Mouse (Mus musculus) midbrain, embryonic 15.5 days (tissue): ENCODE measurements around the gene Serpinb9d. TPM values are rescaled to one million over a fixed set of nuclear protein-coding genes. Genes with fewer than 3 reads are reported as not detected.
"Not testable (repeated sequence)": the region's sequence is repeated elsewhere in the genome, so short reads cannot be mapped to it uniquely, and the experiment has no call there.

Source experiments
- ATAC-seq: fragments of 200-750 bp; cut with Nextera tagmentation; replicated peaks from 2 replicates; pipeline ENCODE4 v1.8.0; 2017; ENCODE audit warnings: moderate TSS enrichment
- H3K27ac ChIP-seq: fragments of 300-500 bp; sonication (generic); 2 replicates; pipeline ENCODE4 v1.5.1; 2015; ENCODE audit warnings: mild to moderate bottlenecking, inconsistent platforms
- H3K27me3 ChIP-seq: fragments of 300-500 bp; sonication (generic); replicated peaks from 2 replicates; pipeline ENCODE4 v1.6.1; 2015; ENCODE audit warnings: inconsistent platforms
- H3K36me3 ChIP-seq: fragments of 300-500 bp; sonication (generic); replicated peaks from 2 replicates; pipeline ENCODE4 v1.6.1; 2015; ENCODE audit warnings: inconsistent platforms
- H3K4me1 ChIP-seq: fragments of 300-500 bp; sonication (generic); 2 replicates; pipeline ENCODE4 v1.6.1; 2015; ENCODE audit warnings: inconsistent platforms
- H3K4me2 ChIP-seq: fragments of 300-500 bp; sonication (generic); 2 replicates; pipeline ENCODE4 v1.6.1; 2015; ENCODE audit warnings: inconsistent platforms, mild to moderate bottlenecking, moderate library complexity
- H3K4me3 ChIP-seq: fragments of 300-500 bp; sonication (generic); 2 replicates; pipeline ENCODE4 v1.5.1; 2015; ENCODE audit warnings: mild to moderate bottlenecking, inconsistent platforms
- H3K9ac ChIP-seq: fragments of 300-500 bp; sonication (generic); 2 replicates; pipeline ENCODE4 v1.6.1; 2015; ENCODE audit warnings: mild to moderate bottlenecking, inconsistent platforms
- H3K9me3 ChIP-seq: fragments of 300-500 bp; sonication (generic); 2 replicates; pipeline ENCODE4 v1.6.1; 2016; ENCODE audit warnings: inconsistent platforms
- WGBS: fragments of 180-500 bp; shearing (Covaris S2); methylation state at CpG from one replicate; pipeline ENCODE4 v1.1.7; 2015; ENCODE audit warnings: mixed read lengths; 5-methylcytosine and 5-hydroxymethylcytosine counted together
- polyA plus RNA-seq: library from polyadenylated mRNA; unstranded; fragments of >200 nt; fragmentation: Nextera tagmentation; extraction: Ambion mirVana; gene quantifications from 2 replicates; pipeline ENCODE4 v1.2.1, GENCODE M21; 2015

Serpinb9d gene
- polyA plus RNA-seq = not detected in 2 replicates

DNA sequence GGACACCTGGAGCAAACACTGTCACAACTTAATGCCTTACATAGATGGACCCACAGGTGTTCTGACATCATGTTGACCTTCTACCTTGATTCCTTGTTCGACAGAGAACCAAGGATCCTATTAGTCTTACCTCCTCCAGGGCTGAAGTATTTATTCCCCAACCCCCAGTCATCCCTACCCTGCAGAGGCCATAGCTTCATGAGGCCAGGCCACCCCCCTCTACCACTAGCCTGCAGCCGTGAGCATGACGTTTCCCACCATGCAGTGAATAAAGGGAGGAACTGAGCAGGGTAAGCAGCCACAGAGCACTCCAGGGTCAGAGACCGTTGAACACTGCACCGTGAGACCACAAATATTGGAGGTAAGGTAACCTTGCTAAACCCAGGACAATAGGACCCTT, at the start of gene Serpinb9d:
Serpinb9d (plus strand) TSS at position 301 of the 400 bp plus-strand sequence.
- Histone ChIP-seq H3K9ac (no peak within 1 kb of the TSS), H3K27me3 (no peaks in the 10 kb centered on the region), H3K9me3 (no peaks in the 10 kb centered on the region; the same call in 1 of the 2 replicates), H3K4me1 (no peaks in the 10 kb centered on the region), H3K36me3 (no peaks in the 10 kb centered on the region), H3K4me3 (no peak within 1 kb of the TSS), H3K4me2 (no peak within 1 kb of the TSS), H3K27ac (no peak within 1 kb of the TSS)
- ATAC-seq = no peak
- WGBS = 80% methylated on average over 5 of the region's 5 CpGs

DNA sequence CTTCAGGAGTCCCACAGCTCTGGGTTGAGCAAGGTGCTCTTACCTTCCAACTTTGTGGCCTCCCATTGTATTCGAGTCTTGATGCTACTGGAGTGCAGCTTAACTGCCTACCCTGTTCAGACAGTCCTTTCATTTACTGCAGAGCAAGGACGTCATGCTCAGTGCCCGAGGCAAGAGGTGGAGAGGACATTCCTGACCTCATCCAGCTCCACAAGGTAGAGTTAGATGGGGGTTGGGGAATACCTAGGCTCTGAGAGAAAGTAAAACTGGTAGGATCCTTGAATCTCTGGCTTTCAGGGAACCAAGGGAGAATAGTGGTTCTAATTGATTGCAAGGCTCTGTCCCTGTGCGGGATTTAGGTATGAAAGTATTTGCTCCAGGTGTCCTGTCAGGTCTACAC, 33.1 kb upstream of the Serpinb9d start, which contains the start of gene Serpinb9c:
Serpinb9c (minus strand) TSS at position 101 of the 400 bp plus-strand sequence.
- no peak within 1 kb of the TSS for H3K4me3 ChIP-seq
- WGBS = 72% methylated on average over 4 of the region's 4 CpGs
- H3K36me3 ChIP-seq = no peaks in the 10 kb centered on the region
- H3K9ac ChIP-seq = no peak within 1 kb of the TSS
- H3K27ac ChIP-seq = no peak within 1 kb of the TSS
- H3K4me2 ChIP-seq = no peak within 1 kb of the TSS
- no peaks in the 10 kb centered on the region for H3K27me3 ChIP-seq
- no peak for ATAC-seq
- no peaks in the 10 kb centered on the region for H3K9me3 ChIP-seq
- no peaks in the 10 kb centered on the region for H3K4me1 ChIP-seq

DNA sequence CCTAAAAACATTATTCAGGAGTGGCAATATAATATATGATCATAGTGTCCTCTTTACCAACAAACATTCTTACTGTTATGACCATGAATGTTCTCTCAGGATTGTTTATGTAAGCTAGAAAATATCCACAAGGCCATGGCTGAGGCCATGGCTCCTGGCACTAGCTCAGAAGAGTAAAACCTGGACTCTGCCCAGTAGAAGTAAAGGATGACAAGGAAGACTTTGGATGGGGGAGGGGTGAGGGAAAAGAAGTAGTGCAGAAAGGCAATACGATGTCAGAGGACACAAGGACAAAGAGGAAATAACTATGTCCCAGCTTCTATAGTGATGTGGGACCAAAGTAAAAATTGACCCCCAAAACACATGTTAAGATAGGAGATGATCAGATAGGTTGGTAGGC, 2.3 kb upstream of the Serpinb9d start:
- H3K4me2 ChIP-seq, ATAC-seq: not testable (repeated sequence)
- 91% methylated on average over 1 of the region's 1 CpGs for WGBS

DNA sequence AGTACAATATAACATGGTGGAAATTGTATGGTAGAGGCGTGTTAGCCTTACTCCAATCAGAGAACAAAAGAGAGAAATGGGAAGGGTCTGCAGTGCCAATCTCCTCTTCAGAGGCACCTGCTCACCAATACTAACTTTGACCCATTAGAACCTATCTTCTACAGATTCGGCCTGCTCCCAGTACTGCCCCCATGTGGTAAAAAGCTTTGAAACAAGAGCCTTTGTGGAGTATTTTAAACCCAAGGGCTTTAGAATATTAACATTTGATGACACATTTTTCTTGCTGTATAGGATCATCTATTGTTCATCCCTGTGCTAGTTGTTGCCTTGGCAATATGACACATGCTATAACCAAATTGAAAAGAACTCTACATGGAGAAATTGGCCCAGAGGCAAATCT, 7.0 kb downstream of the Serpinb9d start:
- Histone ChIP-seq H3K9ac (no peak overlapping the region), H3K4me2 (no peak overlapping the region), H3K27me3 (no peaks in the 10 kb centered on the region), H3K4me1 (no peaks in the 10 kb centered on the region), H3K4me3 (no peak overlapping the region), H3K36me3 (no peaks in the 10 kb centered on the region), H3K27ac (no peak overlapping the region), H3K9me3 (no peaks in the 10 kb centered on the region; the same call in 1 of the 2 replicates)
- WGBS = 47% methylated on average over 2 of the region's 2 CpGs
- ATAC-seq = no peak

More for the DNA sequence above, 2.3 kb upstream of the Serpinb9d start:
- H3K36me3 ChIP-seq, H3K4me1 ChIP-seq, H3K4me3 ChIP-seq, H3K27me3 ChIP-seq, H3K9me3 ChIP-seq, H3K9ac ChIP-seq, H3K27ac ChIP-seq: not testable (repeated sequence)

DNA sequence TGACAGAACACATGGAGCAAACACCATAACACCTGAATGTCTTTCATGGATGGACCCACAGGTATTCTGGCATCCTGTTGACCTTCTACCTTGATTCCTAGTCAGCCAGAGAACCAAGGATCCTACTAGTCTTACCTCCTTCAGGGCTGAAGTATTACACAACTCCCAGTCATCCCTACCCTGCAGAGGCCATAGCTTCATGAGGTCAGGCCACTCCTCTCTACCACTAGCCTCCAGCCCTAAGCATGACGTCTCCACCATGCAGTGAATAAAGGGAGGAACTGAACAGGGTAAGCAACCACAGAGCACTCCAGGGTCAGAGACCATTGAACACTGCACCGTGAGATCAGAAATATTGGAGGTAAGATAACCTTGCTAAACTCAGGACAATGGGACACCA, 56.6 kb downstream of the Serpinb9d start, which contains the start of gene Serpinb9e:
Serpinb9e (plus strand) TSS at position 301 of the 400 bp plus-strand sequence.
- not testable (repeated sequence) for H3K4me3 ChIP-seq, H3K9ac ChIP-seq, H3K4me2 ChIP-seq, H3K27ac ChIP-seq, H3K4me1 ChIP-seq, H3K27me3 ChIP-seq, ATAC-seq, H3K9me3 ChIP-seq, H3K36me3 ChIP-seq
- 78% methylated on average over 2 of the region's 2 CpGs for WGBS

Other genes starting within 250 kb of the Serpinb9d start
- 1.6 and 1.7 TPM in 2 replicates for gene Serpinb6b, start 227.8 kb upstream of the Serpinb9d start, polyA plus RNA-seq
- gene Serpinb9, start 189.7 kb upstream of the Serpinb9d start, polyA plus RNA-seq = 1.6 and 2.1 TPM in 2 replicates
- gene Serpinb9b, start 165.5 kb upstream of the Serpinb9d start, polyA plus RNA-seq = 0.23 and 0.36 TPM in 2 replicates
- 2.0 and 2.7 TPM in 2 replicates for gene Serpinb1b, start 114.4 kb upstream of the Serpinb9d start, polyA plus RNA-seq
- gene Serpinb9c, start 33.2 kb upstream of the Serpinb9d start, polyA plus RNA-seq = not detected in 2 replicates
- not detected in 2 replicates for gene Serpinb9e, start 56.7 kb downstream of the Serpinb9d start, polyA plus RNA-seq
- gene Serpinb9f, start 131.1 kb downstream of the Serpinb9d start, polyA plus RNA-seq = not detected in 2 replicates
- not detected in 2 replicates for gene Gm11397, start 202.8 kb downstream of the Serpinb9d start, polyA plus RNA-seq